Mouse (Mus musculus) 3134 (cell line): Measurements from ENCODE around the gene Krt18.
A peak's percentile ranks its signal among the peaks of the same experiment; 100 is the strongest.
"Not testable (repeated sequence)": the region's sequence is repeated elsewhere in the genome, so short reads cannot be mapped to it uniquely, and the experiment has no call there.

Experiments used
- DNase-seq: peaks from one replicate; pipeline ENCODE4 v3.0.0-alpha.2; 2011; ENCODE audit warnings: low spot score; ENCODE audit not compliant: insufficient read length; ENCODE audit errors: extremely low read depth

Krt18 gene

DNA sequence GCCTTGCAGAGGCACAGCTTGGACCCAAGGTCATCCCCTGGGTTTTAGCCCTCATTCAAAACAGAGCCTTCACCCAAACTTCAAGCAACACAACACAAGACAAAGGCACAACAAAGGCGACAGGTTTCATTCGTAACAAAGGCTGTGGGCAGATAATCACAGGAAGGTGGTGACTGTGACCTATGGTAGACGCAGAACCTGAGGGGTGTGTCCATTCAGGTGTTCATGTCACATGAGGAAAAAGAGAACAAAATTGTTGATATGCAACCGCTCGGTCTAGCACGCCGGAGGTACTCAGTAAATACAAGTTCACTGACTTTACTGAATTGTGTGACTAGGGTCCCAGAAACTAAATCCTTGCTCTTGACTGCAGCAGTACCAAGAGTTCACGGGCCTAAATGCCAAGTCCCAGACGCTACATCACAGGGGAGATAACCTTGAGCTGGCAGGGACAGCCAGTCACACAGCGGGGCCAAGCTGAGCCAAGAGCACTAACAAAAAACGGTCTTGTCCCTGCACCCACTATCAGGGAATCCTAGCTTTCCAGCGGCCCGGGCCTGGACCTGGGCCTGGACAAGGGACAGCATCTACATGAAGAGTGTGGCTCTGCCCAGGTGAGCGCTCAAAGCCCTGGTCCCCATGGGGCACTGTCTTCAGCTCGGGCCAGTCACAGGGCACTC, 28.7 kb downstream of the Krt18 start:
- DNase-seq, result no peak

DNA sequence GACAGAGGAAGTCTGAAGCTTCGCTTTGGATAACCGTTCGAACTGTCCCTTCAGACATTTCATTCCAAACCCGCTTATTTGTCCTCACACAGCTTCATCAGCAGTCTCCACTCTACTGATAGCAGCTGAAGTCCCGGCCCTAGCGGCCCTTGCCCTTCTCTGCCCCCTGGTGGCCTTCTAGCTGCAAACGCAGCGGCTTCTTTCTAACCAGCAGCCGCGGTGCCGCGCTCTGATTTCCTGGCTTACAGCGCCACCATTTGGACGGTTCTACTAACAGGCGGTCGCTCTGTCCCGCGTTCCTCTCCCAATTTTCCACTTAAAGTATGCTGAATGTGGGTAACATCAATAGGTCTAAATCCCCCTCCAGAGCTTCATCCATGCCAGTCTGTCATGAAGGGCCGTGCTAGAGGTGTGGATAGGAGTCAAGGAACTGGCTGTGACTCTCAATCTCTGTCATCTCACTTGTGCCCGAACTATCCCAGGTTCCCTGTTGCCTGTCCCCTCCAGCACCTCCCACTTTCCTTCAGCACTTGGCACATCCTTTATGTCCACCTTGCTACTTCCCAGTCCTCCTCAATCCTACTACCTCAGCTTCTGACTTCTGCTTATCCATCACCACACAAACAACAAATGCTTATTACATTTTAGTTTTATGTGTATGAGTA, 37.8 kb downstream of the Krt18 start:
- peak; percentile 78 for DNase-seq

DNA sequence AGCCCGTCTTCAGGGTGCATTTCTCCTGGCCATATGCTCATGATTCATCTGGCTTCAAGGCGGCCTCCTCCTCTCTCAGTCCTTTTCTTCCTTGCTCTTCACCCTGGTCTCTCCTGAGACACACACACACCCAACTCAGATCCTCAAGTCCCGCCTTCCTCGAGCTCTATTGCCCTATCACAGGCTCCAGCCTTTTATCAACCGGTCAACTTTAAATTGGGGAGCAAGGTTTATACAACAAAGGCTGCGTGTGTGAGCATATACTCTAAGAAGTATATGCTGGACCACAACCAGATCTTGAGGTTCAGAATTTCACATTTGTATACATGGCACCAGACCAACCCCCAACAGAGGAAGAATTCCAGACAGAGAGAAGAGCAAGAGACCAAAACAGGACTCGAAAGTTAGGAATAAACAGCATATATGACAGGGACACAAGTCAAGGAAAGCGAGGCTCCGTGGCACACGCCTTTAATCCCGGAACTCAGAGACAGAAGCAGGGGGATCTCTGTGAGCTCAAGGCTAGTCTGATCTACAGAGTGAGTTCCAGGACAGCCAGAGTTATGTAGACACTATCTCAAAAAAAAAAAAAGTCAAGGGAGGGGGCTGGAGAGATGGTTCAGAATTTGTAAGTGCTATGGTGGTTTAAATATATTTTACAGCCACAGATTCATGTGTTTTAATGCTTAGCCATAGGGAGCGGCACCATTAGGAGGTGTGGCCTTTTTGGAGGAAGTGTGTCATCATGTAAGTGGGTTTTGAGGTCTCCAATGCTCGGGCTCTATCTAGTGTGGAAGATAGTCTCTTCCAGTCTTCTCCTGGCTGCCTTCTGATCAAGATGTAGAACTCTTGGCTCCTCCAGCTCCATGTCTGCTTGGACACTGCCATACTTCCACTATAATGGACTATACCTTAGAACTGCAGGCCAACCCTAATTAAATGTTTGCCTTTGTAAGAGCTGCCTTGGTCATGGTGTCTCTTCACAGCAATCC, 42.8 kb downstream of the Krt18 start:
- no peak for DNase-seq

DNA sequence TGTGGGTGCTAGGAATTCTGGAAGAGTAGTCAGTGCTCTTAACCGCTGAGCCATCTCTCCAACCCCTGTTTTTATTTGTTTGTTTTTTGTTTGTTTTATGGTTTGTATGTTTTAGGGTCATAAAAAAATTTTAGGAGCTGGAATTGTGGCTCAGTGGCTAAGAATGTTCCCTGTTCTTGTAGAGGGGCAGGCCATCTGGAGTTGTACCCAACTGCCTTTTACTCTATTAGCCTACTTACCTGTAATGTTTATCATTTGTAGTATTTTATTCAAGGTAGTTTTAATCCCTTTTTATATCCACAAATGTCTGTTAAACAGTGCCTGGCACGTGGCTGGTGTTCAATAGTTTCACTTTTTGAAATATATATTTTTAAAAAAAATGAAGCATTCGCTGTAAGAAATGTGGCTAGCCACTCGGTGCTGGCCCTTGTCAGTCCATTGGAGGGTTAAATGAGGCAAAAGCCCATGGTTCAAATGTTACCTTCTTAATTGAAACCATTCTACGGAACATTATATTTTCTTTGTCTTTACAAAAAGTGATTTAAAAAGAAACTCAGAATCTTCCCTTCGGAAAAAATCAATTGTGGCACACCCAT, 45.1 kb downstream of the Krt18 start:
- no peak for DNase-seq

DNA sequence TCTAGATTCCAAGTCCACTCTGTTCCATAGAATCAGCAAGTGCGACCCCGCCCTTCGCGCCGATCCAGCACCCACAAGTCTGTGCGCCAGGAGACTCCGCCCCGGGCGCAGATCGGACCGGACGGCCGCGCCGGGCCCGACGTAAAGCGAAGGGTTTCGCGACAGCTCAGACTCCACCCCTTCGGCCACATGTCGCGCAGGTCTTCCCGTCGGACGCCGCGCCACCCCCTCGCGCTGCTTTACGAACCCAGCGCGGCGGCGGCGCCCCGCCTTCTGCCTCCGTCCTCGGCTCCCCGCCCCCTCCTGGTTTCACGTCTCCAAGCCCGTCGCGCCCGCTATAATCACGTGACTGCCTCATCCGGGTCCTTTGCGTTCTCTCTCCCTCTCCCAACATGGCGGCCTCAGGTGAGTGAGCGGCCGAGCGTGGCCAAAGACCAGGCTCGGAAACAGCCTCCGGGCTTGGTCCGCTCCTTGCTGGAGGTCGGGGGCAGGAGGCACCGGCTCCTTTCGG, 45.6 kb downstream of the Krt18 start, which contains the start of gene Eif4b:
TSS of gene Eif4b (plus strand) at position 215 of the 511 bp plus-strand sequence.
- DNase-seq, result peak; percentile 100

DNA sequence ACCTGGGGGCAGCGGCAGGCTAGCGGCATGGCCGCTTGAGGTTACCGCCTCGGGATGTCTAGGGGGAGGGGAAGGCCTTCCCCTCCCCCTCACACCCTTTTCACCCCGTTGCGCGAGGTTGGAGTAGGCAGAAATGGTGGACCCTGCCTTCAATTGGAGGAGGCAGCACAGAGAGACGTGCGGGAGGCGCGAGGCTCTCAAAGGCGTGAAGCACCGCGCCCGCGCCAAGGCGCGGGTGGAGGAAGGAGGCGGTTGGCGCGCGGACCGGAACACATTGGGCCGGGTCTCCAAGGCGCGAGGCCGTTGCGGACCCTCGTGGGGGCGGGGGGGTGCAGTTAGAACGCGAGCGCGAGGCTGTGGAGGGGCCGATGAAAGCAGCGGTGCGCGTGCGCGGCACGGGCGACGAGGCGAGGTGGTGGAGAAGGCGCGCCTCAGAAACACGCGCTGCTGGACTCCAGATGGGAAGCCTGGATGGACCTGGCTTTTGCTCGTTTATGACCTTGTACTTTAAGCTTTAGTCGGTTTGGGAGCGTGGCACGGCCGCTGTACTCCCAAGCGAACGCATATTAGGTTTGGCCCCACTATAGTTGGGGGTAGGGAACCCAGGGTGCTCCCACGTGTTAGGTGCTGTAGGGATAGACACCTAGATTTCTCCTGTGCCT, 46.2 kb downstream of the Krt18 start:
- peak; percentile 69 for DNase-seq

DNA sequence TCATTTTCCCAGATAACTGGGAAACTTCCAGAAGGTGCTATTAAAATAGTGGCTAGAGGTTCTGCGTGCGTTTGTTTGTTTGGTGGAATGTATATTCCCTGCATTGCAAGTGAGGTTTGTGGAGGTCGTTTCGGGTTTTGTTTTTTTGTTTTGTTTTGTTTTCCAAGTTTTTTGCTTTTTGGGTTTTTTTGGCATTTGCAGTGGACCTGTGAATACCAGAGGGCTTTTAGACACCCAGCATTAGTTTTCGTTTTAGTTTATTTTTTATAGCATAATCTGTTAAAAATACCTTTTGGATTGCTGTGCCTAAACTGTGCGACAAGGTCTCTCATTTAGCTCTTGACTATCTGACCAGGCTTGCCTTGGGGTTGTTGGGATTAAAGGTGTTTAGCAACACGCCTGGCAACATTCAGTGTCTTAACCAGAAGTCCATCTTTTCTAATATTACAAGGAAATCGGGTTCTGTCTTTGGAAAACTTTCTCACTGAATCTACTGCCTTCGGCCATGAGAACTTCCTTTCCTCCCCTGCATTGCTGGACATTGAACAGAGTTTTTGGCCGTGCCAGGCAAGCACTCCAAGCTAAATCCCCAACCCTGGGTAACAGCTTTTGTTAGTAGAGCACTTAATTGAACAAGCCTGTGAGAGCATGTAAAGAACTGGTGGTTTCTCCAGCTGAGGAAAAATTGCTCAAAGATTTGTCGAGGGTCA, 47.1 kb downstream of the Krt18 start:
- no peak for DNase-seq

DNA sequence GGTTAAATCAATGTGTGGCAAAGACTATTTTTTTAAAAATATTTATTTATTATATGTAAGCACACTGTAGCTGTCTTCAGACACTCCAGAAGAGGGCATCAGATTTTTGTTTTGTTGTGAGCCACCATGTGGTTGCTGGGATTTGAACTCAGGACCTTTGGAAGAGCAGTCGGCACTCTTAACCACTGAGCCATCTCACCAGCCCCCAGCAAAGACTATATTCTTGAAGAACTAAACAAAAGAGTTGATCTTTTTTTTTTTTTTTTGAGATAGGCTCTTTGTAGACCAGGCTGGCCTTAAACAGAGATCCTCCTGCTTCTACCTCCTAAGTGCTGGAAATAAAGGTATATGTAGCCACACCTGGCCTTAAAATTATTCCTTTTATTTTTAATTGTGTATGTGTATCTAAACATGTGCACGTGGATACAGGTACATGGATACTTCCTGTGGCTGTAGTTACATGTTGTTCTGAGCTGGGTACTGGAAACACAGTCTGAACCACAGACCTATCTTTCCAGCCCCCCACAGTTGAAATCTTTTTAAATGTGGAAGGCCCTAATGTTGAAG, 49.2 kb downstream of the Krt18 start:
- no peak for DNase-seq

DNA sequence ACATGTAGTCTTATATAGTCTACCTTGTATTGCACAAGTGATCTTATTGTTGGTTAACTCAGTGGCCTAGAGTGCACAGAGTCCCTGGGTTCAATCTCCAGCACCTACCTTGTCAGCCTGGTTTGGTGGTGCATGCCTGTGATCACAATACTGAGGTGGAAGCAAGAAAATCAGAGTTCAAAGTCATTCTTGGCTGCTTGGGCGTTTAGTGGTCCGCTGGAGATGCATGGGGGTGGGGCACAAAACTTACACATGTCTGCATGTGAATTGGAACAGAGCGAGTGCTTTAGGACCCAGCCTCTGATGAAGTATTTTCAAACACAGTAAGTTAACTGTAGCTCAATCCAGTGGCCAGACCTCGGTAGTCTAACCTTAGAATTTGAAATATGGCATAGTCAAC, 51.2 kb downstream of the Krt18 start:
- DNase-seq, result no peak

DNA sequence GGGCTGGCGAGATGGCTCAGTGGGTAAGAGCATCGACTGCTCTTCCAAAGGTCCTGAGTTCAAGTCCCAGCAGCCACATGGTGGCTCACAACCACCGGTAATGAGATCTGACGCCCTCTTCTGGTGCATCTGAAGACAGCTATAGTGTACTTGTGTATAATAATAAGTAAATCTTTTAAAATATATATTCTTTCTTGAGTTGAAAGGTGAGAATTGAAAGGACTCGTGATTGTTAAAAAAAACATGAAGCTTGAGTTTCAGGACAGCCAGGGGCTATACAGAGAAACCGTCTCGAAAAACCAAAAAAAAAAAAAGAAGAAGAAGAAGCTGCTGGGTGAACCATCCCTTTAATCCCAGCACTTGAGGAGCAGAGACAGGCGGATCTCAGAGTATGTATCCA, 51.9 kb downstream of the Krt18 start:
- DNase-seq, result not testable (repeated sequence)

DNA sequence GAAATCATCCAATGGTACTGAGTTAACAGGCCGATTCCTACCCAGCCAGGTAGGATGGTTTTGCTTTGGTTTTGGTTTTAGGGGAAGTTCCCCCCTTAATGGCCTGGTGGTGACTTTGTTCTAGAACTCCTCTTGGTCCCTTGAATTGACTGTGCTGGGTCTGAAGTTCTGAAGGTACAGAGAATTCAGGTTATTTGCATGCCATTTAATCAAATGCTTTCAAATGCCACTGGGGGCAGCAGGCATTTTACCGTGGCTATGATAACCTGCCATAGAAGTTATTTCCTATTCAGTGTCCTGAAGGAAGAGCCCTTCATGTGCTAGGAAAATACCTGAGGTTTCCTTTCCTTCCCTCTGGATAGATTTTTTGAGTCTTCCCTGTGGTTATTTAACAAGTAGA, 52.4 kb downstream of the Krt18 start:
- no peak for DNase-seq
